Mouse (Mus musculus) testis, adult 2 months (tissue): ENCODE results near the gene Lhpp.

ENCODE experiments used
- CTCF ChIP-seq: fragments of 200-500 bp; IDR thresholded peaks from 2 replicates; pipeline ENCODE4 v1.5.1; 2012; ENCODE audit warnings: low read depth, mild to moderate bottlenecking, inconsistent platforms, low read length, moderate library complexity; ENCODE audit not compliant: control insufficient read depth, insufficient read depth, insufficient replicate concordance
- POLR2A ChIP-seq: fragments of 200-500 bp; IDR thresholded peaks from 2 replicates; pipeline ENCODE4 v1.6.1; 2012; ENCODE audit warnings: low read depth, mild to moderate bottlenecking, inconsistent platforms, low read length, moderate library complexity; ENCODE audit not compliant: control insufficient read depth

GRCm38 (mm10) chr7:132715259-132715658 lies 104.8 kb downstream of the Lhpp start:
- no peak for TF ChIP-seq CTCF
- TF ChIP-seq POLR2A = no peak
